16 mouse cellular contexts compared by ENCODE assay signal in genomic region chr17:45160651-45161050, GRCm38 (mm10).
DNase-seq lines count a peak whose midpoint lies in the region; ATAC-seq and TF ChIP-seq lines count a peak whose summit lies in the region.
"Had no signal": no experiment of that assay in that cellular context is flagged by ENCODE, and none has a peak within 500 bp of the region (broad histone marks: within the 10 kb centered on the region; RNA-seq: fewer than 3 reads in every experiment).

No protein-coding gene starts in this region.

- 61% methylated on average over 6 of the region's 6 CpGs for WGBS in liver, embryonic 14.5 days (ENCODE audit: insufficient replicate concordance)

- no peak overlapping the region for H3K4me2 ChIP-seq in liver, embryonic 14.5 days (ENCODE audit: low read depth)
- H3K4me2 ChIP-seq: heart, embryonic 13.5 days; hindbrain, embryonic 14.5 days; kidney, embryonic 15.5 days had no signal

- TF ChIP-seq POLR2A in ES-Bruce4 (IDR thresholded peaks at IDR 0.05; ENCODE audit: insufficient read depth, low read length) = no peak

- H3K4me3 ChIP-seq in liver, embryonic 14.5 days (ENCODE audit: insufficient read depth in 1 of 2, low read depth in 2 of 2, low read length in 2 of 2) = no peak overlapping the region
- no peak overlapping the region for H3K4me3 ChIP-seq in ES-Bruce4 (ENCODE audit: low read depth, low read length)
- H3K4me3 ChIP-seq: embryonic facial prominence, embryonic 10.5 days; forebrain, embryonic 10.5 days; heart, embryonic 13.5 days; kidney, embryonic 15.5 days; limb, embryonic 10.5 days; myocyte had no signal

- no peaks in the 10 kb centered on the region for H3K36me3 ChIP-seq in liver, embryonic 14.5 days (replicated peaks; ENCODE audit: control insufficient read depth, insufficient read depth, low read depth)
- no peaks in the 10 kb centered on the region for H3K36me3 ChIP-seq in ES-Bruce4 (ENCODE audit: control insufficient read depth, insufficient read depth, low read length, poor library complexity, severe bottlenecking)
- H3K36me3 ChIP-seq: embryonic facial prominence, embryonic 10.5 days; forebrain, embryonic 10.5 days; heart, embryonic 13.5 days; kidney, embryonic 15.5 days; limb, embryonic 10.5 days had no signal

- no peak overlapping the region for H3K27ac ChIP-seq in liver, embryonic 14.5 days
- no peak overlapping the region for H3K27ac ChIP-seq in ES-Bruce4 (ENCODE audit: insufficient read depth, low read length)
- H3K27ac ChIP-seq: embryonic facial prominence, embryonic 10.5 days; forebrain, embryonic 10.5 days; heart, embryonic 13.5 days; hindbrain, embryonic 14.5 days; kidney, embryonic 15.5 days; limb, embryonic 10.5 days; macrophage had no signal

- TF ChIP-seq CTCF in liver, embryonic 14.5 days (IDR thresholded peaks at IDR 0.05; ENCODE audit: low read depth) = peak; percentile 51
- TF ChIP-seq CTCF in ES-Bruce4 (IDR thresholded peaks at IDR 0.05; ENCODE audit: low read depth, low read length) = peak; percentile 57

- TF ChIP-seq EP300 in liver, embryonic 14.5 days (IDR thresholded peaks at IDR 0.05; ENCODE audit: low read depth) = no peak
- no peak for TF ChIP-seq EP300 in ES-Bruce4 (IDR thresholded peaks at IDR 0.05; ENCODE audit: insufficient read depth, low read depth, low read length)

- H3K9me3 ChIP-seq in liver, embryonic 14.5 days (ENCODE audit: control insufficient read depth, low read length) = no peaks in the 10 kb centered on the region
- no peaks in the 10 kb centered on the region for H3K9me3 ChIP-seq in ES-Bruce4 (replicated peaks; ENCODE audit: control insufficient read depth, insufficient read depth, low read length, poor library complexity, severe bottlenecking)
- H3K9me3 ChIP-seq: embryonic facial prominence, embryonic 10.5 days; heart, embryonic 13.5 days; kidney, embryonic 15.5 days; limb, embryonic 10.5 days had no signal

- ATAC-seq in liver, embryonic 14.5 days (ENCODE audit: insufficient read depth) = no peak

- no peaks in the 10 kb centered on the region for H3K27me3 ChIP-seq in liver, embryonic 14.5 days (ENCODE audit: control insufficient read depth, insufficient read depth, low read length)
- no peaks in the 10 kb centered on the region for H3K27me3 ChIP-seq in ES-Bruce4 (ENCODE audit: control insufficient read depth, insufficient read depth, low read length, poor library complexity, severe bottlenecking)
- H3K27me3 ChIP-seq: heart, embryonic 13.5 days; kidney, embryonic 15.5 days had no signal

- no peaks in the 10 kb centered on the region for H3K4me1 ChIP-seq in liver, embryonic 14.5 days (replicated peaks; ENCODE audit: control insufficient read depth in 2 of 2, insufficient read depth in 2 of 2, low read length in 1 of 2)
- H3K4me1 ChIP-seq in ES-Bruce4 (ENCODE audit: control insufficient read depth, insufficient read depth, low read length) = no peaks in the 10 kb centered on the region
- H3K4me1 ChIP-seq: kidney, embryonic 15.5 days had no signal

- no peak for DNase-seq in liver, embryonic 14.5 days (ENCODE audit: low read depth in 3 of 3, low spot score in 3 of 3)
- no peak for DNase-seq in liver
- DNase-seq in A20 (ENCODE audit: low read depth, low spot score) = peak; percentile 45
- peak; percentile 3 for DNase-seq in naive thymus-derived CD4-positive, alpha-beta T cell, adult 2 months (ENCODE audit: low read depth)
- DNase-seq in ovary, postnatal 14 days (ENCODE audit: low spot score) = no peak
- DNase-seq in right cerebral cortex, postnatal 14 days = no peak
- DNase-seq: cerebellum, adult 9-10 months had no signal

- H3K9ac ChIP-seq in liver, embryonic 14.5 days (replicated peaks) = no peak overlapping the region
- H3K9ac ChIP-seq in ES-Bruce4 (ENCODE audit: low read depth, poor library complexity, severe bottlenecking) = no peak overlapping the region
- H3K9ac ChIP-seq: heart, embryonic 13.5 days; hindbrain, embryonic 14.5 days; kidney, embryonic 15.5 days had no signal

Comparison
In these comparisons a context has a peak if more than half of its experiments do, and no peak if none do; other contexts are left out.
1. DNase-seq: peak in A20 (single experiment) and naive thymus-derived CD4-positive, alpha-beta T cell, adult 2 months (single experiment); none in liver, embryonic 14.5 days (0 of 3), liver (single experiment), ovary, postnatal 14 days (single experiment) and right cerebral cortex, postnatal 14 days (single experiment).